Mouse (Mus musculus) spleen, adult 10 weeks (tissue): ENCODE data around the gene Gp1bb. TPM values are rescaled to one million over a fixed set of nuclear protein-coding genes. Genes with fewer than 3 reads are reported as not detected.

Experiments
- polyA plus RNA-seq: library from polyadenylated mRNA; stranded (reverse); fragments of 350-450 nt; fragmentation: Illumina TruSeq; extraction: RNeasy Lipid Tissue Mini Kit (QIAGEN cat#74804); gene quantifications from one replicate; pipeline ENCODE4 v1.2.3, GENCODE M21; 2015; ENCODE audit warnings: low replicate concordance; ENCODE audit not compliant: insufficient read depth

The Gp1bb gene
- 0.77 TPM for polyA plus RNA-seq

GRCm38 (mm10) chr16:18622019-18622418 is at the start of gene Gp1bb:
Gp1bb (minus strand) TSS chr16:18622403.

GRCm38 (mm10) chr16:18629390-18630231 is 7.4 kb upstream of the Gp1bb start, which contains the start of gene Sept5:
Sept5 (minus strand) TSS chr16:18629954.

GRCm38 (mm10) chr16:18626376-18626878 is 4.2 kb upstream of the Gp1bb start, which contains the start of gene Gm49601:
Gm49601 (minus strand) TSS chr16:18626427.

GRCm38 (mm10) chr16:18589804-18590790 is 32.1 kb downstream of the Gp1bb start, which contains the start of gene Tbx1:
Tbx1 (minus strand) TSS chr16:18590671.

Other genes with a start within 250 kb of the Gp1bb start
- gene Txnrd2, start 196.0 kb downstream of the Gp1bb start, polyA plus RNA-seq = 18.6 TPM
- 25.6 TPM for gene Comt, start 195.6 kb downstream of the Gp1bb start, polyA plus RNA-seq
- gene Gnb1l, start 123.7 kb downstream of the Gp1bb start, polyA plus RNA-seq = 1.7 TPM
- 1.4 TPM for gene Rtl10, start 123.5 kb downstream of the Gp1bb start, polyA plus RNA-seq
- gene Tbx1, start 31.7 kb downstream of the Gp1bb start, polyA plus RNA-seq = not detected
- 0.68 TPM for gene Gm49601, start 4.0 kb upstream of the Gp1bb start, polyA plus RNA-seq
- 1.4 TPM for gene Sept5, start 7.6 kb upstream of the Gp1bb start, polyA plus RNA-seq
- 11.5 TPM for gene Cldn5, start 154.4 kb upstream of the Gp1bb start, polyA plus RNA-seq
- 116 TPM for gene Ufd1, start 189.4 kb upstream of the Gp1bb start, polyA plus RNA-seq
- gene Cdc45, start 189.6 kb upstream of the Gp1bb start, polyA plus RNA-seq = 8.2 TPM
- gene 2510002D24Rik, start 214.2 kb upstream of the Gp1bb start, polyA plus RNA-seq = 38.5 TPM
- not detected for gene Gm28539, start 214.2 kb upstream of the Gp1bb start, polyA plus RNA-seq